Mouse (Mus musculus): ENCODE measurements around the gene Sf3a2.

GRCm38 (mm10) chr10:80821991-80822390 is 24.0 kb downstream of the Sf3a2 start:
- TF ChIP-seq POLR2A (IDR thresholded peaks at IDR 0.05; ENCODE audit: control insufficient read depth, low read depth, low read length) = no peak
- no peak for TF ChIP-seq CTCF (IDR thresholded peaks at IDR 0.05; ENCODE audit: control insufficient read depth, insufficient read depth, insufficient replicate concordance, low read depth, low read length)
